Mouse (Mus musculus) left cerebral cortex, adult 11 months (tissue): ENCODE measurements around the gene Prkd2.

ENCODE experiments used
- DNase-seq: peaks from one replicate; pipeline ENCODE4 v3.0.0; 2022; ENCODE audit warnings: low spot score

Gene Prkd2

GRCm38 (mm10) chr7:16842645-16843063, at the start of gene Prkd2:
Gene Prkd2, plus strand, starts transcription at chr7:16842902.
- DNase-seq = peak; percentile 73

- no peak for DNase-seq
Measured at GRCm38 (mm10) chr7:16793010-16793725, 49.5 kb upstream of the Prkd2 start.

- no peak for DNase-seq
Measured at GRCm38 (mm10) chr7:16794886-16795285, 47.8 kb upstream of the Prkd2 start.

GRCm38 (mm10) chr7:16804409-16805028, 38.2 kb upstream of the Prkd2 start:
- DNase-seq = no peak

- no peak for DNase-seq
Measured at GRCm38 (mm10) chr7:16807936-16808335, 34.8 kb upstream of the Prkd2 start.

GRCm38 (mm10) chr7:16808647-16809046, 34.1 kb upstream of the Prkd2 start:
- DNase-seq = no peak

GRCm38 (mm10) chr7:16809739-16810138, 33.0 kb upstream of the Prkd2 start:
- peak; percentile 60 for DNase-seq

GRCm38 (mm10) chr7:16810399-16810919, 32.2 kb upstream of the Prkd2 start:
- DNase-seq = no peak

- DNase-seq = no peak
Measured at GRCm38 (mm10) chr7:16810920-16811648, 31.6 kb upstream of the Prkd2 start.

- no peak for DNase-seq
Measured at GRCm38 (mm10) chr7:16811649-16812070, 31.0 kb upstream of the Prkd2 start.

GRCm38 (mm10) chr7:16812505-16812904, 30.2 kb upstream of the Prkd2 start:
- no peak for DNase-seq

- DNase-seq = no peak
Measured at GRCm38 (mm10) chr7:16815351-16815941, 27.3 kb upstream of the Prkd2 start, which contains the start of gene Strn4. Gene Strn4, plus strand, starts transcription at chr7:16815889.

GRCm38 (mm10) chr7:16816078-16816474, 26.6 kb upstream of the Prkd2 start:
- DNase-seq = peak; percentile 71

- DNase-seq = no peak
Measured at GRCm38 (mm10) chr7:16816475-16817122, 26.1 kb upstream of the Prkd2 start, which contains the start of gene Fkrp. Gene Fkrp, minus strand, starts transcription at chr7:16816732.

GRCm38 (mm10) chr7:16817693-16818092, 25.0 kb upstream of the Prkd2 start:
- DNase-seq = peak; percentile 79

GRCm38 (mm10) chr7:16819794-16820193, 22.9 kb upstream of the Prkd2 start:
- no peak for DNase-seq

- DNase-seq = no peak
Measured at GRCm38 (mm10) chr7:16820271-16820763, 22.4 kb upstream of the Prkd2 start.

GRCm38 (mm10) chr7:16821091-16821490, 21.6 kb upstream of the Prkd2 start:
- DNase-seq = no peak

GRCm38 (mm10) chr7:16821669-16822101, 21.0 kb upstream of the Prkd2 start:
- peak; percentile 71 for DNase-seq

GRCm38 (mm10) chr7:16823734-16824133, 19.0 kb upstream of the Prkd2 start:
- DNase-seq = peak; percentile 75

GRCm38 (mm10) chr7:16825785-16826184, 16.9 kb upstream of the Prkd2 start:
- DNase-seq = no peak
